Mouse (Mus musculus): ENCODE data around the gene Olfr1341.

Gene Olfr1341

DNA sequence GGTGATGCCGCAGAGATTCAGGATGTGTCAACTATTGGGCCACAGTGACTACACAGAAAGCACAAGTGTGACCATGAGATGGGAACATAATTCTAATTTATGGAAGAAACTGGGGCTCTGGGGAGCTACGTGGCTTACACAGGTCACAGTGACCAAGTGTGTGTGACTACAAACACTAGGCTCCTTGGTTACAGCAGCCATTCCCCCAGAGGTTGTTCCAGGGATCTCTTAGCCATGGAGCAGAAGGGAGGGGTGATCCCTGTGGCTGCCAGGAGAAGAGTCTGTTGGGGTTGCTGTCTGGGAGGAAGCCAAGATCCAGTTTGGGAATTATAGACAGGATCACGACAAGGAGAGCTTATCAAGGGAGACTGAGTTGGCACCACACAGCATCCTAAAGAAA is at the start of gene Olfr1341:
Gene Olfr1341 (plus strand): TSS at position 301 of the 400 bp plus-strand sequence.
- DNase-seq, result no peak

DNA sequence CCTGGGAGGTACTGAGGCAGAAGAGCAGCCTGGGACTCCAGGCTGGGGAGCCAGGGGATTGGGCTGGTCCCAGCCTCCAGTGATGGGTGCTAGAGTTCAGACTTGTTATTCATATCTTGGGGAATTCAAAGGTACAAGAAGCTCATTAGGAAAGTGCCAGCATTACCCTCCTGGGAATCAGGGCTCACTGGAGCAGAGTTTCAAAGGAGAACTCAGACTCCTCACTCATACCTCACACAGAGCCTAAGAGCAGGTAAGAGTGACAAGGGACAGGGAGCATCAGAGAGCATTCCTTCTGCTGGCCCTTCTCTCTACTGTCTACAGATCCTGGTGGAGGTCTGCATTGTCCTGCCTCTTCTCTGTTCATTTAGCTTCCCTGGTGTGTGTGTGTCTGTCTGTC is 44.7 kb upstream of the Olfr1341 start, which contains the start of gene Olfr62:
Gene Olfr62 (plus strand): TSS at position 301 of the 400 bp plus-strand sequence.
- no peak for DNase-seq

DNA sequence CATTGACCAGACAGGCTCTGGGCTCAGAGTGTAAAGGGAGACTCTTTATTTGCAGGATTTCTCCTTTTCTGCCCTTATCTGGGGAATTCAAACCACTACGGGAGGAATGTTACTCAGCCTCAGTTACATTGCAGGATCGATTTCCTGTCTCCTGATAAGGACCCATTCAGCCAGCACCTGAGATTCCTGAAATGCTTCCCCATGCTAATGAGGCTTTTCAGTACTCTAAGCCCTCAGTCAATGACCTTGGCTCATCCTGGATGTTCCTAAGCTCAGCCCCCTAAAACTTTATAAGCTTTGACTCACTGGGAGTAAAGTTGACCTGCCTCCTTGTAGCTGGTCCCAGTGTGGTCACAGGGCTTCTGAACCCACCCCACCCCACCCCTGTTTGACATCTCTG is 16.2 kb upstream of the Olfr1341 start:
- DNase-seq, result no peak

DNA sequence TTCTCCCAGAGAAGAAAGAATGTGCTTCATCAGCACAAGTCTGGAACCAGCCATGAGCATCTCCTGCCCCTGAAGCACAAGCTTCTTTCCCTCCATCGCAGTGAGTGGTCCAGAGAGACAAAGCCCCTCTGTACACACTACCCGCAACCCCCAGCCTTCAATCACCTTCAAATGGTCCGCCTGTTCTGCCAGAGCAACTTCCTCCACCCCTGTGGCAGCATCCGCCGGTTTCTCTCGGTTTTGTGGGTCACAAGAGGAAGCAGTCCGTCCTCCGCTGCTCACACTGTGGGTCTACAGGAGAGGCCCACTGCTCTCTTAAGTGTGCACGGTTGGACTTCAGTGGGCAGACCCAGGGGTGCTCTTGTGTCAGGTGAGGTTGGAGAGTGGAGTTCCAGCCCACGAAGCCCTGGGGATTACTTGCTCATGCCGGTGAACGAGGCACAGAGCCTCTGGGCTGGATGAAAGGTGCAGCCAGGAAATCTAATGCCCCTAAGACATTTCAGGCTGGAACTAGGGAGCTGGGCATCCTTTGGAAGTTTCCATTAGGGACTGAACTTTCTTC is 10.8 kb upstream of the Olfr1341 start, which contains the start of gene Olfr1342:
Gene Olfr1342 (minus strand): TSS at position 345 of the 562 bp plus-strand sequence.
- no peak for DNase-seq

DNA sequence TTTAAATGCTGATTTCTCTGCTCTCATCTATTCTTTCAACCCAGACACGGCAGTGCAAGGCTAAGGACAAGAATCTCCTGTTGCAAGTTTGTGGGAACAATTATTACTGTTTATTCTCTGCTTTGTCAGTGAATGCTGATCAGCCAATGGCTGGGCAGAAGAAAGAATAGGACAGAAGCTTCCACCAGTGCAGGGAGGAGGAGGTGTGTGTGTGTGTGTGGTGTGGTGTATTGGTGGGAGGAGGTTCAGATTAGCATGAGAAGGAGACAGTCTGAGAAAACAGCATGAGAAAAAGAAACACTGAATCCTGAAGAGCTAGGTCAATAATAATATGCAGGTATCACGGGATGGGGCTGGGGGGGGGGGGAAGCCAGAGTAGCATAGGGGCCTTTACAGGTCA is 9.5 kb upstream of the Olfr1341 start:
- DNase-seq, result no peak

DNA sequence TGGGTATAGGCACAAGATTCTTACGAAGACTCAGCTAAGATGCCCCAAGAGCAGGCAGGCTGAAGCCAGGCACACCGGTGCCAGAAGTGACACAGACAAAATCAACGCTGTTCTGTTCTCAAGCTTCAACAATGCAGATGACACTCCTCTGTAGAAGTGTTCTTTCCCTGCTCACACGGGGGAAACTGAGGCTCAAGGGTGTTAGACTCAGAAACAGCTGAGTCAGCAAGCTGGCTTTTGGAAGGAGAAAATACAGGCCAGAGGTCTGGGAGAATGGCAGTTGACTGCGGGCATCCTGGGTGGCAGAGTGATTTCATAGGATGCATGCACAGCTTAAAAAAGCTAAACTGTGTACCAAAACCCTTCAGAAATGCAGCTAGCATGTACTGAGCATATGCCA is 4.8 kb downstream of the Olfr1341 start:
- no peak for DNase-seq

DNA sequence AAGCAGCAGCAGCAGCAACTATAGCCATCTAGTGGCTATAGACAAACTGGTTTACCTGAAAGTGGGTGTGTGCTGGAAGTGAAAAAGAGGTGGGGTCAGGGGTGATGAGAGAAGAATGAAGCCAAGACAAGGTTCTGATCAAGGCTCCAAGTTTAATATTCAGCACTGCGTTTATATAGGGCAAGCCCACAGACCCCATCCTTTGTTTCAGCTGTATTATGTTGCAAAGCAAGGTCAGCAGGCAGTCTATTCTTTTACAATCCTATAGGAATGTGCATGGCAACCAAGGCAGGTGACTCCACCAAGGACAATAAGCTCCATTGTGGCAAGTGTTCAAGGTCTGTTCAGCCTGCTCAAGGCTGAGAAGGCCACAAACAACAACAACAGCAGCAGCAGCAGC is 8.3 kb downstream of the Olfr1341 start:
- DNase-seq, result no peak

DNA sequence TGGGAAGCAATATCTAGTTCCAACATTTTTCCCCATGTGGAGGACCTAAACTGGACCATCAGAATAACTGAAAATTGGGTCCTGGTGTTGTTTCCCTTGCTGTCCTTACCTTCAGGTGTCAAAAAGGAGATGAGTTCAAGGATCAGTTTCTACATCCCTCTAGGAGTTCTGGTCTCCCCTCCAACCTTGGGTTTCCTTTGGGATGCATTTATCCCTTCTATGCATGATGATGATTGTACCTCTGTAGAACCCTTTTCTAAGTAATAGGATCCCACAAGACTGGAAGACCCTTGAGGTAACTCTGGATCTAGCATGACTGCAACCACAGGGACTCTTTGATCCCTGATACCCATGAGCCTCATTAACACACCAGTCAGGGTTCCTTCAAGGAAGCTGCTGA is 16.5 kb downstream of the Olfr1341 start, which contains the start of gene Olfr1340:
Gene Olfr1340 (plus strand): TSS at position 301 of the 400 bp plus-strand sequence.
- DNase-seq, result no peak

DNA sequence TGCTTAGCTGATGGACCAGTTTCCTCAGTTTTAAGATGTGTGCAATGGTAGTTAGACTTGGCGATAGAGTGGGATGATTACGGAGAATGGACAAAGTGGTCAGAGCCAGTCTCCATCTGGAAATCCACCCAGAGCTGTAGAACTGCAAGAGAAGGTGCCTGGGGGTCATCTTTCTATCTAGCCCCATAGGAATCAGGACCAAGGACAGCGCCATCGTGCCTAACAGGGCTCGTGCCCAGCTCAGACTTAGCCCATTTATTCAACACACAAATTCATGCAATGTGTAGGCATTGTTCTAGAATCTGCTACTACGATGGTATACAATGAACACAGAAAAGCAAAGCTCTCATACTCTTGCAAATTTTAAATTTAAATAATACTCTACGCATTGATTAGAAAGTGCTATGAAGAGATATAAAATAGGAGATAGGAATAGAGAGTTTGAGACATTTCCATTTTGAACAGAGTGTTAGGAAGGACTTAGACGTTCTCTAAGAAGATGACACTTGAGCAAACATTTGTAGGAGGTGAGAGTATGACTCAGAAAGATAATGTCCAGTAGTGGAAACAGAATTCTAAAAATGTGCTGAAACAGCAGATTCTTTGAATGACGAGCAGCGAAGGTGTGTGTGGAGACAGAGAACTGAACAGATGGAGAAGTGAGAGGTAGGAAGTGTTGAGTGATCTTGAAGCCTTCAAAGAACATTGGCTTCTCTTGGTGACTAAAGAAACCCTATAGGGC is 18.6 kb downstream of the Olfr1341 start:
- peak in 1 of 2 experiments; percentile 48 for DNase-seq

DNA sequence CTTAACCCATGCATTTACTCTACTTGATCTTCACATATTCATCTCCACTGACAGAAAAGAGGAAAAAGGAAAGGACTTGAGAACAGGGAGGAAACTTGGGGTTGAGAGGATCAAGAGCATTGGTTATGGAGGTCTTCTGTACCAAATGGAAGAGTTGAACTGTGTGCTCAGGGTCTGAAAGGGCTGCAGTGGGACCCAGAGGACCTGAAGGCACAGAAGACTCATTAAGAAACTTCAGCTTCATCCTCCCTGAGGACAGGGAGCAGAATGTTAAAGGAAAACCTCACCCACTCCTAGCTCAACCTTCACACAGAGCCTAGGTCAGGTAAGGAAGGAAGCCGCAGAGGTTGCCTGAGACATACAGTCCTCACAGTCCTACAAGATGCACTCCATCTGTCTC is 28.6 kb downstream of the Olfr1341 start, which contains the start of gene Olfr1339:
Gene Olfr1339 (plus strand): TSS at position 301 of the 400 bp plus-strand sequence.
- DNase-seq, result no peak

DNA sequence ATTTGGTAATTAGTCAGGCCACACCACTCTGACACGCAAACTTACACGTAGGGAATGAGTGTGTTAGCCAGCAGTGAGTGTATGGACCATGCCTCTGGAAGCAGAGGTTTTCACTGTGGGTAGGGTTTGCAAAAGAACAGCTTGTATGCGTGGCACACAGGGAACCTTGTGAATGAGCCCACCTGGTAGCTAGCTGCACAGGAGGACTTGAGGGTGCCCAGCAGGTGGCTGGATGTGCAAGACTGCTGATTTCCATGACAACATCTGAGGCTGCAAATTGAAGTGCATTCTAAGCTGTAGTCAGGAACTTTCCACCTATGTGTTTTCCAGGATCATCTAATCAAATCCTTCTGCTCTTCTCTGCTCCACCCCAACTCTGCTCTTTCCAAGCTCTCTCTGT is 36.3 kb downstream of the Olfr1341 start:
- no peak for DNase-seq

DNA sequence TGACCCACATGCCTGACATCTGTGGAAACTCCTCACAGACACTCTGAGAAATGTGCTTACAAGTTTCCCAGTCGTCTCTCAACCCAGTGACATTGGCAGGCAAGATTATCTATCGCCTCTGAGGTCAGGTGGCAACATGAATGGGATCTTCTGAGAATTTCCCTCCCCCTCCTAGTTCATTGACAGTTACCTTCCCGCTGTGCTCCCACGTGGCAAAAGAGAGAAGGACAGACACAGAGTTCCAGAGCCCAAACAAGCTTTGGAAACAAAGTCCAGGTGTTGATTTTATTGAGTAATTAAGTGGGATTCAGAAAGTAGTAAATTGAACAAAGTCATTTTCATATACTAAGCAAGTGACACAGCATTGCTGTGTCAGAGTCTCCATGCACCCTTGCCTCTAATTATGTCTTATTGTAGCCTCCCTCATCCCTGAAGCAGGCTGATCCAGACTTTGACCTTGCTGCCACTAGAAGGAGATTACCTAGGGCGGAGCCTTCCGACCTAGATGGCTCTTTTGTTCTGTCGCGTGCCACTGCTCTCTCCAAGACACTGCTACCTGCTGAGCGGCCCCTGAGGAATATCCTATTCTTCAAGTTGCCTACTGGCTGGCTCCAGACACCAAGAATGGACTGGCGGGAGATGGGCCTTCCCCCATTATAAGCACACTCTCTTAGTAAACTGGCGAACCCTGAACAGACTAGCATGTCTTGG is 37.8 kb downstream of the Olfr1341 start:
- no peak for DNase-seq

DNA sequence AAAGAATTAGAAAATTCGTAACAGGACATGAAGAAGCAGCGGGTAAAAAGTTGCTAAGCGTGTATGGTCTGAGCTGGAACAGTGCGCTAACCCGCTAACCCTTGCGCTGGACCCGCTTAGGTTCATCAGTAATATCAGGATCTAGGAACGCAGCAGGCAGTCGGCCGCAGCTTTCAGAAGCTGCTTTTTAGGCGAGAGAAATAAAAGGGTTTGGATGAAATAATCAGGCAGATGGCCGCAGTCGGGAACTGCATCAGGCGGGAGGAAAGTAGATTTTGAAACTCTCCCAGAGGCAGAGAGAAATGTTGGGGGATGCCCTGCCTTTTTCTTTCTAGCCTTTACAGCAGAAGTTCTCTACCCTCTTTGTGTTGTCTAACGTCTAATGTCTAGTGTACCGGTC is 38.6 kb downstream of the Olfr1341 start:
- DNase-seq, result no peak

DNA sequence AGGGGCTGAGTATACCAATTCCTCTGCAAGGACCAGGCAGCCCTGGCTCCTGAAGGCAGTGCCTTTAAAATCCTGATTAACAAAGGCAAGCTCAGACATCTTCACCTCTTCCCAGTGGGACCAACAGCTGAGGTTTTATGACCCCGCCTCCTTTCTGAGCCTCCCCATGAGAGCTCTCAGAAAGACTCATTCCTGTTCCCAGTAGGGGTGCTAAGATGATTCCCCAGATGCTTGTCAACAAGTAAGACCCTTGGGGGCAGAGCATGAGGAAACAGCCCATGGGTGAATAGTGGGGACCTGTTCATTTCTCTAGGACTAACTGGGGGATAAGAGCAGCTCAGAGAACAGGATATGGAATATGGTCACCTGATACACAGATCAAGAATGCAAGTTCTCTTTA is 55.3 kb downstream of the Olfr1341 start, which contains the start of gene Olfr1338:
Gene Olfr1338 (minus strand): TSS at position 101 of the 400 bp plus-strand sequence.
- DNase-seq, result no peak
